Mouse (Mus musculus): ENCODE results near the gene Ankrd10.
A peak's percentile ranks its signal among the peaks of the same experiment; 100 is the strongest.
"Not testable (repeated sequence)": the region's sequence is repeated elsewhere in the genome, so short reads cannot be mapped to it uniquely, and the experiment has no call there.

Ankrd10 gene

DNA sequence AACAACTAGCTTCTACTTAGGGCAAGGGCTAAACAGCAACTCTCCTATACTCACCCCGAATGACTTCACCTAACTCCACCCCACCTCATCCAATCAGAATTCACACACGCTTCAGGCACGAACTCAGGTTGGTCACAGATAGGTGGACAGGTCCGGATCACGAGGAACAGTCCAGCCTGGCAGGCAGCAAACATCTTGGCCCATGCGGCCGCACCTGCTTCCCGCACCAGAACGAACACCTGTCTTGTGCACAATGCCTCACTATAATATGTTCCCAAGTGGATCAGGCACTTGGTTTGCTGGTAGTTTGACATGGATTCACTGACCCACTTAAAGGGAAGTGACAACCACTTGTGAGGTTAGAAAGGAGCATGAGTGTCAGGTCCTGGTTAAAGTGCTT lies 26.7 kb downstream of the Ankrd10 start:
- no peak for DNase-seq

GRCm38 (mm10) chr8:11602006-11602680 lies 33.4 kb downstream of the Ankrd10 start:
- DNase-seq, result peak; percentile 56 to 74

DNA sequence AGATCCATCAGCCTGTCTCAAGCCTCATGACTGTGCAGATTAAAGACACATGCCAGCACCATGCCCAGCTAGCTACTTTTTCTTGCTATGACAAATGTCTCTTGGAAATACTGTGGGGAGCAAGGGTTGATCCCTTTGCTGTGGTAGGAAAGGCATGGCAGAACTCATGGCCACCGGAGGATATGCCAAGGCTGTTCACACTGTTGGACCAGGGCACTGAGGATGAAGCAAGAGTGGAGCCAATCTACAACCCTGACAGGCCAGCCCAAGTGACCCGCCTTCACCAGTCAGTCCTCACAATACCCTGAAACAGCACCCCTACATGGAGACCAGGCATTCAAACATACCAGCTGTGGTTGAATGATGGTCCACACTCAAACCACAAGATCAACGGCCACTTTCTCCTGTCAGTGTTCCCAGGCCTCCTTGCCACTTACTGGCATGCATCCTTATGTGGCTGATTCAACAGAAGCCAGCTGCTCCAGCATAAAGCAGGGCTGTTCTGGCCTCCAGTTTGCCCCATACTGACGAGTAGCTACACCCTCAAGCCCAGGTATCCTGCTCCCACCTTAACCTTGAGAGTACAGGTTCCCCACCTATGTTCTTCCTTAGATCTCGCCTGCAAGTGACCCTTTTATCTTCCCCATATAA lies 35.1 kb downstream of the Ankrd10 start:
- no peak for DNase-seq

GRCm38 (mm10) chr8:11593222-11593884 lies 42.2 kb downstream of the Ankrd10 start:
- no peak for DNase-seq

DNA sequence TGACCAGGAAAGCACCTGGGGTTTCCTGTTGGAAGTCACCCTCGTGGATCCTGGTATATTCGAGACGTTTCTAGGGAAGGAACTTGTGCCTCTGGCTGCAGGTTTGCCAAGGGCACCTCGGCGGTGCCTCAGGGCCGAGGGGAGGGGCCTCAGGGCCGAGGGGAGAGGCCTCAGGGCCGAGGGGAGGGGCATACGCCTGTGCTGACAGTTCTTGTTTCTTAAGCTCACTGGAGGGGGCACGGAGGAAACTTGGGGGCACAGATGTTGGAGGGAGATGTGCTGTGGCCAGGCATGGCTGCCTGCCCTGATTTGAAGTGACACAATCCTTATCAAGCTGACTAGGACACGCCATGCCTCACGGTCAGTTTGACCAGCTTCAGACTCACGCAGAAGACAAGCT lies 43.3 kb downstream of the Ankrd10 start:
- DNase-seq, result no peak

DNA sequence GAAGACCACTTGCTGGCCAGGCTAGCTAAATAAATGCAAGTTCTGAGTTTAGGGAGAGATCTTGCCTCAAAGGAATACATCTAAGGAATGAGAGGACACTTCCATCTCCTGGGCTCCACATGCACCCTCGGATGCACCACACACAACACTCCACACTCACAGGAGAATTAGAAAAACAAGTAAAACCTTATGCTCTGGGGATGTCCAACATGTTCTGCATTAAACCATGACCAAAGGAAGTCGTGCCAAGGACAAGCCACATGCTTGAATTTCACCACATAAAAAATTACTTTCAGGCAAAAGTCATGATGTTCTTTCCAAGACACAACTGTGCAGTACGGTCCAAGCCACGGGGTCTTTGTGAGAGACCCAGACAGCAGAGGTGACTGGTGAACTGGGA lies 43.7 kb downstream of the Ankrd10 start:
- no peak for DNase-seq

- DNase-seq, result no peak
Observed at GRCm38 (mm10) chr8:11586374-11586745, 49.2 kb downstream of the Ankrd10 start.

- peak in 1 of 2 experiments; percentile 47 for DNase-seq
Observed at GRCm38 (mm10) chr8:11585513-11586373, 49.8 kb downstream of the Ankrd10 start.

- DNase-seq, result no peak
Observed at GRCm38 (mm10) chr8:11575604-11576384, 59.8 kb downstream of the Ankrd10 start.

- DNase-seq, result peak in 1 of 2 experiments; percentile 42
Observed at GRCm38 (mm10) chr8:11574911-11575603, 60.5 kb downstream of the Ankrd10 start.

- DNase-seq, result no peak
Observed at GRCm38 (mm10) chr8:11572428-11572827, 63.1 kb downstream of the Ankrd10 start.

DNA sequence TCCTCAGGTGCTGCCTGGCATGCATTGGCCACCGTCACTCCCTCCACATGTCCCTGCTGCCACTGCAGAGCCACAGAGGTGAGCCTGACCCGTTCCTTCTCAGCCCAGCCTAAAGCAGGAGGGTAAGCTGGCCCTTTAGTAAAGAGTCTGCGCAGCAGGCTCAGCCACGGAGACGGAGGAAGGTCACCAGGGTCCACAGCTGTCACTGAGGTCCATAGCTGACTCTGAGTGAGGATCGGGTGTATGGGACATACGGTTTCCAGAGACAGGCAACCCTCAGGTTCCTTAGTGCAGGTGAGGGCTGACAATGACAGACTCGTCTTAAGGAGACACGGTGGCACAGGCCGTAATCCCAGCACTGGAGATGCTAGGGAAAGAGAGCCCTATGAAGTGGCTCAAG lies 63.6 kb downstream of the Ankrd10 start:
- no peak for DNase-seq

GRCm38 (mm10) chr8:11570742-11571141 lies 64.8 kb downstream of the Ankrd10 start:
- no peak for DNase-seq

- no peak for DNase-seq
Observed at GRCm38 (mm10) chr8:11569260-11570097, 66.1 kb downstream of the Ankrd10 start.

GRCm38 (mm10) chr8:11568193-11568592 lies 67.4 kb downstream of the Ankrd10 start:
- not testable (repeated sequence) for DNase-seq

DNA sequence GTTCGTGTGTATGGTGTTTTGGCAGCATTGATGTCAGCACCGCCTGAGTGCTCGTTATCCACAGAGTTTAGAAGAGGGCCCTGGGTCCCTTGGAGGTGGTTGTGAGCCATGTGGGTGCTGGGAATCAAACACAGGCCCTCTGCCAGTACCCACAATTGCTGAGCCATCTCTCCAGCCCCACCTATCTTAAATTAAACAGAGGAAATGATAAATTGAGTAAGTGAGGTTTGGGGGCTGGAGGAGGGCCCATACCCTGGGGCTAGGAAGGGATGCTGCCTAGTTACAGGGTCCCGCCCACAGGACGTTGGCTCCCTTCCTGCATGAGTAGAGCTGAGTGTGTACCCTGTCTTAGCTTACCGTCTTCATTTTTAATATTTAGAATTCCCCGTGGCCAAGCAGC lies 70.8 kb downstream of the Ankrd10 start:
- no peak for DNase-seq

DNA sequence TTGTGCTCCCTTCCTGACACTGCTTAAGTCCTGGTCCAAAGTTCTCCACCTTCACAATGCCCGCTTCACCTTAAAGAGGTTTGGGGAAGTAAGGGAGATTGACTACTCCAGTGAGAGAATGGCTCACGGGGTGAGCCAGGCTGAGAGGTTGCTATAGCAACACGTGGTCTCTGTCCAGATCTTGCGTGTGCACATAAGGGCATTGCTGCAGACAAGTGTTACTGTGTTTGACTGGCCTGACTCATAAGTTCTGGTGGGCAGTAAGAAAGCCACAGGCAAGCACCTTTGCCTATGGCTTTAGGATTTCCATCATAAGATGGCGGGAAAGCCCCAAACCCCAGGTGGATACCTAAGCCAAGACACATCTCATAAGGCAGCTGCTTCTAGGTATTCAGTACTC lies 71.3 kb downstream of the Ankrd10 start:
- no peak for DNase-seq
